Comparison of ENCODE assay signal across 29 mouse cellular contexts in the genomic region with DNA sequence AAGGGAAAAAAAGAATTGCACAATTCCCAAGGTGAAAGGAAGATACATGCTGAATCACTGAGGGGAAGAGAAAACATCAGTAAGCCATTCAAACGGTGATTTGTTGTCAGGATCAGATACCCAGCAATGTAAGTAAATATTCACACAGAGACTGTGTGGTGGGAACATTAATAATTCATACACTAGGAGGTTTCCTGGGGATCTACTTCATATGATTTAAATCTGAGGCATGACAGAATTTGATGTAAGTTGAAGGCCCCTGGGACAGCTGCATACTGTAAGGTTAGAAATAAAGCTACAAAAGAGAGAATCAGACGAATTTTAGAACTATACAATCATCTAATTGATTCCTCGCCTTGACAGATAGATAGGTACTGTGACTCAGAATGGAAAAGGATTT. TPM values are rescaled to one million over a fixed set of nuclear protein-coding genes. Genes with fewer than 3 reads are reported as not detected.
A peak's percentile ranks its signal among the peaks of the same experiment; 100 is the strongest.
DNase-seq lines count a peak whose midpoint lies in the region; ATAC-seq lines count a peak whose summit lies in the region.
"Had no signal": no experiment of that assay in that cellular context is flagged by ENCODE, and none has a peak within 500 bp of the region (broad histone marks: within the 10 kb centered on the region; RNA-seq: fewer than 3 reads in every experiment).

No protein-coding gene starts in this region.

- WGBS in hindbrain, embryonic 12.5 days, result 45% methylated on average over 3 of the region's 3 CpGs
- WGBS in hindbrain, embryonic 16.5 days, result 34% methylated on average over 3 of the region's 3 CpGs
- 36% methylated on average over 3 of the region's 3 CpGs for WGBS in midbrain, embryonic 13.5 days
- WGBS in midbrain, embryonic 10.5 days, result 71% methylated on average over 3 of the region's 3 CpGs
- WGBS in midbrain, embryonic 15.5 days, result 35% methylated on average over 3 of the region's 3 CpGs
- WGBS in forebrain, embryonic 10.5 days, result 81% methylated on average over 3 of the region's 3 CpGs

- H3K27ac ChIP-seq in hindbrain, embryonic 12.5 days, result no peak overlapping the region
- H3K27ac ChIP-seq in hindbrain, embryonic 16.5 days (ENCODE audit: low read depth, low read length), result no peak overlapping the region
- H3K27ac ChIP-seq in midbrain, embryonic 13.5 days, result no peak overlapping the region
- H3K27ac ChIP-seq in midbrain, embryonic 10.5 days (replicated peaks), result no peak overlapping the region
- H3K27ac ChIP-seq in midbrain, embryonic 15.5 days, result no peak overlapping the region
- no peak overlapping the region for H3K27ac ChIP-seq in forebrain, embryonic 10.5 days
- H3K27ac ChIP-seq: embryonic facial prominence, embryonic 15.5 days; forebrain, embryonic 12.5 days; forebrain, embryonic 15.5 days; heart, adult 2 months; heart, embryonic 10.5 days; heart, embryonic 13.5 days; hindbrain, embryonic 15.5 days had no signal

- ATAC-seq in hindbrain, embryonic 12.5 days (ENCODE audit: low FRiP score), result 0 out of 2 replicates have a peak, but pooled peaks have one; percentile 38
- ATAC-seq in hindbrain, embryonic 16.5 days, result no peak
- peak; percentile 72 for ATAC-seq in midbrain, embryonic 13.5 days
- ATAC-seq in midbrain, embryonic 15.5 days (replicated peaks), result peak; percentile 66
- ATAC-seq: CD4-positive, CD25-positive, alpha-beta regulatory T cell, adult 4 months; forebrain, embryonic 15.5 days; inflammation-experienced regulatory T-cells, adult 6 months; intestine, postnatal 0 days had no signal

- no peak overlapping the region for H3K4me3 ChIP-seq in hindbrain, embryonic 12.5 days
- H3K4me3 ChIP-seq in hindbrain, embryonic 16.5 days (ENCODE audit: low read length), result no peak overlapping the region
- no peak overlapping the region for H3K4me3 ChIP-seq in midbrain, embryonic 13.5 days (replicated peaks)
- H3K4me3 ChIP-seq in midbrain, embryonic 10.5 days, result no peak overlapping the region
- H3K4me3 ChIP-seq in midbrain, embryonic 15.5 days, result no peak overlapping the region
- H3K4me3 ChIP-seq in forebrain, embryonic 10.5 days, result no peak overlapping the region
- H3K4me3 ChIP-seq: embryonic facial prominence, embryonic 15.5 days; forebrain, embryonic 12.5 days; forebrain, embryonic 15.5 days; heart, adult 2 months; heart, embryonic 10.5 days; heart, embryonic 13.5 days; hindbrain, embryonic 15.5 days had no signal

- no peaks in the 10 kb centered on the region for H3K27me3 ChIP-seq in hindbrain, embryonic 12.5 days
- no peaks in the 10 kb centered on the region for H3K27me3 ChIP-seq in hindbrain, embryonic 16.5 days (replicated peaks; ENCODE audit: control insufficient read depth, insufficient read depth, low read length)
- H3K27me3 ChIP-seq in midbrain, embryonic 13.5 days, result no peaks in the 10 kb centered on the region
- no peaks in the 10 kb centered on the region for H3K27me3 ChIP-seq in midbrain, embryonic 10.5 days (ENCODE audit: low read depth, poor library complexity, severe bottlenecking)
- no peaks in the 10 kb centered on the region for H3K27me3 ChIP-seq in midbrain, embryonic 15.5 days (replicated peaks)
- no peaks in the 10 kb centered on the region for H3K27me3 ChIP-seq in forebrain, embryonic 10.5 days (ENCODE audit: poor library complexity, severe bottlenecking)
- H3K27me3 ChIP-seq: embryonic facial prominence, embryonic 15.5 days; forebrain, embryonic 12.5 days; forebrain, embryonic 15.5 days; heart, embryonic 13.5 days; hindbrain, embryonic 15.5 days had no signal

- no peaks in the 10 kb centered on the region for H3K9me3 ChIP-seq in hindbrain, embryonic 12.5 days (replicated peaks)
- no peaks in the 10 kb centered on the region for H3K9me3 ChIP-seq in hindbrain, embryonic 16.5 days (ENCODE audit: control insufficient read depth, low read length)
- H3K9me3 ChIP-seq in midbrain, embryonic 13.5 days, result no peaks in the 10 kb centered on the region
- H3K9me3 ChIP-seq in midbrain, embryonic 10.5 days (replicated peaks), result no peaks in the 10 kb centered on the region
- no peaks in the 10 kb centered on the region for H3K9me3 ChIP-seq in midbrain, embryonic 15.5 days
- H3K9me3 ChIP-seq in forebrain, embryonic 10.5 days, result no peaks in the 10 kb centered on the region
- H3K9me3 ChIP-seq: embryonic facial prominence, embryonic 15.5 days; forebrain, embryonic 12.5 days; forebrain, embryonic 15.5 days; heart, embryonic 10.5 days; heart, embryonic 13.5 days; hindbrain, embryonic 15.5 days had no signal

- no peak overlapping the region for H3K4me2 ChIP-seq in hindbrain, embryonic 12.5 days (replicated peaks)
- no peak overlapping the region for H3K4me2 ChIP-seq in hindbrain, embryonic 16.5 days (ENCODE audit: low read length)
- H3K4me2 ChIP-seq in midbrain, embryonic 13.5 days (replicated peaks), result no peak overlapping the region
- no peak overlapping the region for H3K4me2 ChIP-seq in midbrain, embryonic 15.5 days
- H3K4me2 ChIP-seq: embryonic facial prominence, embryonic 15.5 days; forebrain, embryonic 12.5 days; forebrain, embryonic 15.5 days; heart, embryonic 13.5 days; hindbrain, embryonic 15.5 days had no signal

- no peak overlapping the region for H3K9ac ChIP-seq in hindbrain, embryonic 12.5 days
- H3K9ac ChIP-seq in hindbrain, embryonic 16.5 days (ENCODE audit: low read depth, low read length), result no peak overlapping the region
- H3K9ac ChIP-seq in midbrain, embryonic 13.5 days (replicated peaks), result no peak overlapping the region
- H3K9ac ChIP-seq in midbrain, embryonic 15.5 days, result no peak overlapping the region
- H3K9ac ChIP-seq: embryonic facial prominence, embryonic 15.5 days; forebrain, embryonic 12.5 days; forebrain, embryonic 15.5 days; heart, embryonic 13.5 days; hindbrain, embryonic 15.5 days had no signal

- H3K36me3 ChIP-seq in hindbrain, embryonic 12.5 days, result no peaks in the 10 kb centered on the region
- H3K36me3 ChIP-seq in hindbrain, embryonic 16.5 days (ENCODE audit: control insufficient read depth, insufficient read depth, low read length), result no peaks in the 10 kb centered on the region
- no peaks in the 10 kb centered on the region for H3K36me3 ChIP-seq in midbrain, embryonic 13.5 days
- H3K36me3 ChIP-seq in midbrain, embryonic 10.5 days, result no peaks in the 10 kb centered on the region
- no peaks in the 10 kb centered on the region for H3K36me3 ChIP-seq in midbrain, embryonic 15.5 days (replicated peaks)
- H3K36me3 ChIP-seq in forebrain, embryonic 10.5 days (replicated peaks), result no peaks in the 10 kb centered on the region
- H3K36me3 ChIP-seq: embryonic facial prominence, embryonic 15.5 days; forebrain, embryonic 12.5 days; forebrain, embryonic 15.5 days; heart, embryonic 10.5 days; heart, embryonic 13.5 days; hindbrain, embryonic 15.5 days had no signal

- H3K4me1 ChIP-seq in hindbrain, embryonic 12.5 days, result no peaks in the 10 kb centered on the region
- H3K4me1 ChIP-seq in hindbrain, embryonic 16.5 days (ENCODE audit: control insufficient read depth, insufficient read depth, low read depth, low read length), result no peaks in the 10 kb centered on the region
- H3K4me1 ChIP-seq in midbrain, embryonic 13.5 days (replicated peaks), result no peaks in the 10 kb centered on the region
- H3K4me1 ChIP-seq in midbrain, embryonic 10.5 days, result no peaks in the 10 kb centered on the region
- no peaks in the 10 kb centered on the region for H3K4me1 ChIP-seq in midbrain, embryonic 15.5 days
- no peaks in the 10 kb centered on the region for H3K4me1 ChIP-seq in forebrain, embryonic 10.5 days
- H3K4me1 ChIP-seq: embryonic facial prominence, embryonic 15.5 days; forebrain, embryonic 12.5 days; forebrain, embryonic 15.5 days; heart, embryonic 10.5 days; heart, embryonic 13.5 days; hindbrain, embryonic 15.5 days had no signal

- DNase-seq in midbrain, embryonic 10.5 days (ENCODE audit: low spot score), result no peak
- no peak for DNase-seq in forebrain, embryonic 10.5 days (ENCODE audit: extremely low spot score, low spot score)
- no peak for DNase-seq in left cerebral cortex, adult 11 months (ENCODE audit: low spot score)
- DNase-seq: adrenal gland, adult 2 months; adrenal gland, postnatal 14 days; cerebellum, adult 11-12 months; cerebellum, adult 8-10 months; cerebellum, postnatal 10 days; cerebellum, postnatal 36 days; embryo, embryonic 11 days; gastrocnemius, postnatal 10 days; gastrocnemius, postnatal 36 days; heart, adult 2 months; heart, postnatal 14 days; heart, postnatal 4 days had no signal

RNA-seq across cellular contexts. Expression of a gene that starts 45.1 kb away (rescaled TPM):
- 0.49 and 0.65 TPM in 2 replicates for polyA plus RNA-seq in hindbrain, embryonic 12.5 days (2016; fragmentation: Nextera tagmentation; extraction: Ambion mirVana)
- polyA plus RNA-seq in hindbrain, embryonic 16.5 days (2015; fragmentation: Nextera tagmentation; extraction: Ambion mirVana), result 3.2 and 3.6 TPM in 2 replicates
- 0.90 and 0.92 TPM in 2 replicates for polyA plus RNA-seq in midbrain, embryonic 13.5 days (2015; fragmentation: Nextera tagmentation; extraction: Ambion mirVana)
- 0.34 and 0.44 TPM in 2 replicates for polyA plus RNA-seq in midbrain, embryonic 10.5 days (2016; fragmentation: Nextera tagmentation; extraction: Ambion mirVana)
- 1.5 and 2.0 TPM in 2 replicates for polyA plus RNA-seq in midbrain, embryonic 15.5 days (2015; fragmentation: Nextera tagmentation; extraction: Ambion mirVana)
- 0.60 and 0.62 TPM in 2 replicates for polyA plus RNA-seq in forebrain, embryonic 10.5 days (2016; fragmentation: Nextera tagmentation; extraction: Ambion mirVana)
- polyA plus RNA-seq: C2C12; CD4-positive, CD25-positive, alpha-beta regulatory T cell, adult 4 months; heart, adult 2 months; inflammation-experienced regulatory T-cells, adult 6 months had no signal
